Mouse (Mus musculus) spleen, postnatal 14 days (tissue): ENCODE results near the gene Tmem253.
A peak's percentile ranks its signal among the peaks of the same experiment; 100 is the strongest.

ENCODE experiments used
- DNase-seq, 2 experiments: peaks; one replicate each; pipeline ENCODE4 v3.0.0; 2021 to 2022; ENCODE audit warnings: low spot score in 2 of 2

Gene Tmem253

GRCm38 (mm10) chr14:52006771-52007170 lies 8.7 kb upstream of the Tmem253 start:
- no peak for DNase-seq

- DNase-seq = peak; percentile 81 to 90
Observed at GRCm38 (mm10) chr14:52008321-52009203, 6.9 kb upstream of the Tmem253 start.

DNA sequence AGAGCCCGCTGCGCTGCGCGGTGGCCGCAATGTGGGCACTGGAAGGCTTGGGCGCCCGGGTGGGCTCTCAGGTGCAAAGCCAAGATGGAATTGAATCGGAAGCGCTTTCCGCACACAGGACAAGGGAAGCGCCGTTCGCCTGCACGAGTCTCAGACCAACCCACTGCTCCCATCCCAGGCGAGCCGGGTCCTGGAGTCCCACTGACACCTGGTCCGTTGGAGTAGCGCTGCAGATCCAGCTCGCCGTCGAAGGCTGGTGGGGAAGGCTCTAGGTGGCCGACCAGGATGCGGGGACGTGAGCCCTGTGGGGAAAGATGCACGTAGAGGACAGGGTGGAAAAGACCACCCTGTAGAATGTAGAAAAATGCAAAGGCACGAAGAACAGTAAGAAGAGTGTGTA lies 6.1 kb upstream of the Tmem253 start:
- no peak for DNase-seq

- DNase-seq = no peak
Observed at GRCm38 (mm10) chr14:52009841-52010240, 5.6 kb upstream of the Tmem253 start.

GRCm38 (mm10) chr14:52010446-52011111 lies 4.9 kb upstream of the Tmem253 start:
- DNase-seq = no peak

GRCm38 (mm10) chr14:52011683-52012082 lies 3.8 kb upstream of the Tmem253 start:
- DNase-seq = no peak

DNA sequence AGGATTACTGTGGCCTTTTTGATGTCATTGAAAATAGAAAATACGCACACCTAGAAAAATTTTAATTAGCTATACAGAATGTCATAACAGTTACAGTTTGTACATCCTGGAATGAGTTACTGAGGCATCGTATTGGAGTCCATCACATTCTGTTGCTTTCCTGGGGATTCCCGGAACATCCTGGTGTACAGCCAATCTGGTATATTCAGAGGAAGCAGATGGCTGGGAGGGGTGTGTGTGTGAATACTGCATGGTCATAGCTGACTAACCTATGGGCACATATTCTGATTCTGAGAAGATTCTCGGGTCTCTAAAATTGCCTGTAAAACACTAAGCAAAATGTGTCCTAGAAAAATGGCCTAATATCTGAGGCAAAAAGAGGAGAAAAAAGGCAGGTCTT lies 3.4 kb upstream of the Tmem253 start:
- no peak for DNase-seq

GRCm38 (mm10) chr14:52012553-52012952 lies 2.9 kb upstream of the Tmem253 start:
- no peak for DNase-seq

- no peak for DNase-seq
Observed at GRCm38 (mm10) chr14:52013021-52013610, 2.3 kb upstream of the Tmem253 start.

DNA sequence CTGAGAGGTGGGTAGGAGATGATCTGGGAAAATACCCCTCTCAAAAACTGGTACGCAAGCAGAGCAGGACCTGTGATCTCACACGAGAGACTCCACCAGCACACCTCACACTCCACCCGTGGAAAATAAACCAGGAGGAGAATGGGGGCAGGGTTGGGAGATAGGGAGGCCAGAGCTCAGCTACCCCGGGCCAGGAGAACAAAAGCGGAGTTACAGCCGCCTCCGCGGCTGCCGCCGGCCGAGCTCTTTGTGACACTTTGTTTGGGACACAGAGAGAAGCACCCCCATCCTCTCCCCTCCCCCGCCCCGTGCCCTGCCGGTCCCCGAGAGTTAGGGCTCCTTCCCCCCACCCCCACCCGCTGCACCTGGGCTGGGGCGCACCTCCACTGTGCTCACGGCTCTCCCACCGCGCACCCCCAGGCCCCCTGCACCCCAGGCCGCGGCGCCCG lies 1.7 kb upstream of the Tmem253 start:
- no peak for DNase-seq

- DNase-seq = no peak
Observed at GRCm38 (mm10) chr14:52014271-52014760, 1.1 kb upstream of the Tmem253 start.

- no peak for DNase-seq
Observed at GRCm38 (mm10) chr14:52014761-52015311, 622 bp upstream of the Tmem253 start.

DNA sequence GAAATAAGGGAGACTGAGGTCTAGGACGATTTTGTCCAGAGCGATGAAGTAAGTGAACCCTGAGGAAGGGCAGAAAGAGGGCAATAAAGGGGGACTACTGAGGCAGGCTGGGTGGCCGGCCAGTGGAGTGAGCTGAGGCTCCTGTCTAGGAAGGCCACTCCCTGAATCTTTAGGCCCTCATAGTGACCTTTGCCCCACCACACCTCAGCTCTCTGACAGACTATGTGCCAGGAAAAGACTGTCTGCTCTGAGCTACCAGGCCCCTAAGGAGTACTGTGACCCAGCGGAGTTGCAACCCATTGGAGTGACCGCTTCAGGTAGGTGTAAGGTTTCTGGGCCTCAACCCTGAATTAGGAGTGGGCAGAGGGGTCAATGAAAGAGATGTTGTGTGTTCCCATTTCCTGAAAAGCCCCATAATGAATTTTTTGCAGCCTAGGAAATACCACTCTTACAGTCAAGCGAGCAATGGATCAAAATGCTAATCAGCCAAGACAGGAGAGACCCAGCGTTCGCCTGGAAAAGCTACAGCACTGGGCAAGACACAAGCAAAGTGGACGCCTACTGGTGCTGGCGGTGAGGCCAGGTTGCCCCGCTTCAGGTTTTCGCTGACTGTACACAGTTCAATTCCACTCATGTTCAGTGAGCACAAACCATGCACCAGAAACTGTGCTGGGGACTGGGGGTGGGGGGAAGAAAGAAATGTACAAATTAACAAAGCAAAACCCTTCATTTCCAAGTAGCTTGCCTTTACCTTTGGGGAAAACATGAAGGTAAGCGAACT lies 1.4 kb downstream of the Tmem253 start:
- no peak for DNase-seq

GRCm38 (mm10) chr14:52017662-52018061 lies 2.2 kb downstream of the Tmem253 start:
- DNase-seq = no peak

- DNase-seq = no peak
Observed at GRCm38 (mm10) chr14:52018248-52019050, 3.0 kb downstream of the Tmem253 start.

- no peak for DNase-seq
Observed at GRCm38 (mm10) chr14:52019051-52019589, 3.7 kb downstream of the Tmem253 start.

DNA sequence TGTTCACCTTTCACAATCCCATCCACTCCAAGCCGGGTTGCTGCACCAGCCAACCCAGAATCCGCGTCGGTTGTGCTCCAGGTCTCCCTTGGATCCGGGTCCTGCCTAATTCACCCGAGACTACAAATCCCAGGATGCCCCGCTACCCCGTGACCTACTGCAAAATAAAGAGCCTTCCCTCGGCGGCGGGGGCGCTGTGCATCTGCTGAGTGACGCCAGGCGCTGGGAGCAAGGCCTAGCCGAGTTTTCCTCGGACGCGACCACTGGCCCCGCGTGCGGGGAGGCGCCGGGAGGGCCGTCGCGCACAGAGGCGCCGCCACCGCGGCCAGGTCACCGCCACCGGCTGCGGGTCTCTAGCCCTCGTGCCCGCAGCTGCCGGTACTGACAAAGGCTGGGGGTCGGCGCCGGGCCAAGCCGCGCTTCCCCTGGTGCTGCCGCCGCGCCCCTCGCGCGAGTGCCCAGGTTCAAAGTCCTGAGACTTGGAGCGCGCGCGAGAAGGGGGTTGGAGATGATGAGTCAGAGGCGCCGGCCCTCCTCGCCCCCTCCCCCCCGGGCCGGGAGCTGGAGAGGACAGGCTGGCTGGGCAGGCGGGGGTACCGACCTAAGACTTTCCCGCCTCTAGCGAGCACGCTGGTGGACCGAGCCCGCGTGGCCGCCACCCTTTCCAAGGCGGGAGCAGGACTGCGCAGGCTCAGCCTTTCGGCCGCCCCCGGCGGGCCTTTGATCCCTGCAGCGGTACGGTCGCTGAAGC lies 4.3 kb downstream of the Tmem253 start:
- DNase-seq = peak; percentile 90 to 94

DNA sequence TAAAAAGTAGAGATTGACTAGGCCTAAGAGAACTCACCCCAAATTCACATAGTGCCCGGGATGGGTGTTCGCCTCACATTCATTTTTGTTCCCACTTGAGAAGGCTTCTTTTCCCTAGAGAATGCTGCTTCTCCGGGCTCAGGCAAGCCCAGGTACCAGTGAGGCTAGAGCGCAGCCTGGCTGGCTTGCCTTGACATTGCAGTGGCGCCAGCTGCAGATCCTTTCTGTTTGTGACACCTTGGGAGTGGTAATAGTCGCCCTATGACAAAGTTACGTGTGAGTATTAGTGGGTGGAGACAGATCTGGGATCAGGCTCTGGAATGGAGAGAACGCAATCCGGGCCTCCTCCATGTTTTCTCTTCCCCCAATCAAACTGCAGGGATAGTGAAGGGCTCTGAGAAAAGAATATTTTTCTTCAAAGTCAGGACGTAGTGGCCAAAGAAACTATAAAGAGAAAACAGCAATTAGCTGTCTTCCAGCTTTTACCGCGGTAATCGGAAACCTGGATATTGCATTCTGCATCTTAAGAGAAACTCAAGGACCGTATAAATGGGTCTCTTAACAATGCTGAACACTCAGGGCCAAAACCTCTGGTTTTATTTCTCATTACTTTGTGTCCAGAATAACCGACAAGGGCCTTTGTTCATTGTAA lies 5.2 kb downstream of the Tmem253 start, which contains the start of gene Zfp219:
Zfp219 (minus strand) TSS at position 248 of the 652 bp plus-strand sequence.
- DNase-seq = peak; percentile 49 to 67

DNA sequence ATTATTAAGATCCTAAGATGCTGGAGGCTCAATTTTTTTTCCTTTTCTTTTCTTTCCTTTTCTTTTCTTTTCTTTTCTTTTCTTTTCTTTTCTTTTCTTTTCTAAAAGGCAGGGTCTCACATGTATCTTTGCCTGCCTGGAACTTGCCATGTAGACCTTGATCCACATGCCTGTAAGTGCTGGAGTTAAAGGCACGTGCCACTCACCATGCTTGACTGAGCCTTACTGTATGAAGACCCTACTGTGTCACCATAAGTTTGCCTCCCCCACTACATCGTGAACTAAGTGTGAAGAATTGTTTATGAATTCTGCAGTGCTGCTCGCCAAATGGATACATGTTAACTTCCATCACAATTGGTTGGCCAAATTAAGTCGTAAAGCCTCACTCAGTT lies 5.7 kb downstream of the Tmem253 start:
- DNase-seq = no peak
